Mouse (Mus musculus) cerebellum, postnatal 10 days (tissue): ENCODE measurements around the gene Hist1h2bh.
"Not testable (repeated sequence)": the region's sequence is repeated elsewhere in the genome, so short reads cannot be mapped to it uniquely, and the experiment has no call there.

Experiments used
- DNase-seq, 2 experiments: peaks; one replicate each; pipeline ENCODE4 v3.0.0; 2021; ENCODE audit warnings: mixed read lengths in 2 of 2

The Hist1h2bh gene

GRCm38 (mm10) chr13:23542999-23543607 lies at the start of gene Hist1h2bh:
TSS of gene Hist1h2bh (minus strand) at chr13:23543392.
- DNase-seq, result peak; percentile 65 to 70

DNA sequence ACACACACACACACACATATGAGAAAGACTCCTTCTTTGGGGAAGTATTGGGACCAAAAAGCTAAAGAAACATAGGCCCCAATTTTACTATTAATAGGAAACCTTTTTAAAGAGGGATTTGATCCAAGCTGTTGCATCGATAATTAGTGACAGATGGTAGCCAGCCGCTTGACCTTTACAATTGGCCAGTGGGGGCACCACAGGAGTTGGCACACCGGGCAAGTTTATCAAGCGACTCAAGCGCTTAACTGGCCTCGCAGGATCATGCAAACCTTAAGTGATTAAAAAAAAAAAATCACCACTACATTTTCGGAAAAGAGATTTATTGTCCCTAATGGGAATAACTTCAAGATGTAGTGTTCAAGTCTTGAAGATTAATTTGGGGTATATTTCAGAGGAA lies 49.4 kb upstream of the Hist1h2bh start:
- DNase-seq, result peak; percentile 80 to 84

DNA sequence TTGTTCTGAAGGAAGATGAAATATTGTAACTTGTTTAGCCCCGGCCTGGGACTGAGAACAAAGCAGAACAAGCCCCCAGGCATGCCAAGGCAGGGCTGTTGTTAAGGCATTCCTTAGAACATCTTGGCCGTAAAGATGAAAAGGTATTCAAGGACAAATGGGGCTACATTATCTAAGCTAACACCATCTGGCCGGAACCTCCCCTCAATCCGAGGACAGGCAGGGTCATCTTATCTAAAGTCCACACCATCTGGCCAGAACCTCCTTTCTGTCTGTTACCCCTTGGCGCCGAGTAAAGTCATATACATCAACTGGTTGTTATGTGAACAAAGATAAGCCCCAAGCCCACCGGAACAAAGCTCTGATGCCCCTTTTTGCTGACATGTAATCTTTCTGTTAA lies 48.7 kb upstream of the Hist1h2bh start:
- DNase-seq, result not testable (repeated sequence)

GRCm38 (mm10) chr13:23591206-23591605 lies 48.0 kb upstream of the Hist1h2bh start:
- no peak for DNase-seq

DNA sequence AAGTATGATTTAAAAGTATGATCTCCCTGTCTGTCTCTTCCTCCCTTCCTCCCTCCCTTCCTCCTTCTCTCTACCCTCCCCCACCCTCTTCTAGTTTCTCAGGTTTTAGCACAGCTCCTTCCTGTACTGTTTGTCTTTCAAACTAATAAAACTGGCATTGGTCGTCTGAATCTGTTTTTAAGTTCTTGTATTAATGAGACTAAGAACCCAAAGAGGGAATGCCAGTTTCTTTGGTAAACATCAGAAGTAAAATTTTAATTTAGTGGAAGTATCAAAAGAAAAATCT lies 43.7 kb upstream of the Hist1h2bh start:
- DNase-seq, result no peak

DNA sequence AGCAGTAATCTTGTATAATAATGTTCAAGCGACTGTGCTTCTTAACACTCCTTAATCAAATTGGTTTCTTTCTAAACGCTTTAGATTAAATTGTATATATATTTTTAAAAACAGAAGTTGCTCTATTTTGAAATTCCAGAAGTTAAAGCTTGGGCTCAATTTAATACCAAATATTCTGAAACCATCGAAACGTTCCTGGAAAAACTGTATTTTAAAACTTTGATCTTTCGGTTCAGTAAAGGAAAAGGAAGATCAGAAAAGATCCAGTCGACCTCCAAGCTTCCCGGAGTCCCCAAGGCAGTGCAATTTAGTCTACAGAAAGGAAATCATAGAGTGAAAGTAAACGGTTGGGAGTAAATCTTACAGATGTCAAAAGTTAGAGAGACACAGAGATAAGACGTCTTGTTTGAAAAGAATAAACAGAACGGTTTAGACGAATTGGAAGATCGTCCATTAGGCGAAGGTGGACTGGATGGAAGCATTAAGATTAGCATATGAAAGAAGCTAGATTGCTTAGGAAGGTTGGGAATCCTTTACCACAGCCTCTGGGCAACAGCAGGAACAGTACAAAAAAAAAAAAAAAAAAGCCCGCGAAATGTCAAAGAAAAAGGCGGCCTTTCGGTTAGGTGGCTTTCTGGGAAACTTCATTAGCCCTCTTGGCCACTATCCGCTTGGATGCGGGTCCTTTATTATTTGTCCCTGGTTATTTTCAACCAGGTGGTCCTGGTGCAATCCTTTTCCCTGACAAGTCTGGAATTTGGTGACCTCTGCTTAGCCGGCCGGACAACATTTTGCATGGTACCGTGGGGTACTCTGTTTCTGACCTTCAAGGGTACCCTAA lies 43.1 kb upstream of the Hist1h2bh start:
- peak in 1 of 2 experiments; percentile 23 for DNase-seq

DNA sequence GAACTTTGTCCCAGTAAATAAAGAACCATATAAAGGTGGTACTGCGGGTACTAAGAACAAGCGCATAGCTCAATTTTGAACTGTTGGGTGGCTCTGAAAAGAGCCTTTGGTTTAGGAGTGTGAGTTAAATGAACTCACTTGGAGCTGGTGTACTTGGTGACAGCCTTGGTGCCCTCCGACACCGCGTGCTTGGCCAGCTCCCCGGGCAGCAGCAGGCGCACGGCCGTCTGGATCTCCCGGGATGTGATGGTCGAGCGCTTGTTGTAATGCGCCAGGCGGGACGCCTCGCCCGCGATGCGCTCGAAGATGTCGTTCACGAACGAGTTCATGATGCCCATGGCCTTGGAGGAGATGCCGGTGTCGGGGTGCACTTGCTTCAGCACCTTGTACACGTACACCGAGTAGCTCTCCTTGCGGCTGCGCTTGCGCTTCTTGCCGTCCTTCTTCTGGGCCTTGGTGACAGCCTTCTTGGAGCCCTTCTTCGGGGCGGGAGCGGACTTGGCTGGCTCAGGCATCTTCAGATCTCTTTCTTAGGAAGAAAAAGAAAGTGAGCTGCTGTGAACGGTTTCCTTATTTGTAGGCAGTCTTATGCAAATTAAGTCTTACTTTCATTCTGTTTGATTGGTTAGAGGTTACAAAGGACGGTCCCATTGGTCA lies 42.4 kb upstream of the Hist1h2bh start:
- peak; percentile 68 to 78 for DNase-seq

GRCm38 (mm10) chr13:23585029-23585441 lies 41.8 kb upstream of the Hist1h2bh start:
- peak; percentile 63 to 72 for DNase-seq

GRCm38 (mm10) chr13:23584331-23584730 lies 41.1 kb upstream of the Hist1h2bh start:
- no peak for DNase-seq

DNA sequence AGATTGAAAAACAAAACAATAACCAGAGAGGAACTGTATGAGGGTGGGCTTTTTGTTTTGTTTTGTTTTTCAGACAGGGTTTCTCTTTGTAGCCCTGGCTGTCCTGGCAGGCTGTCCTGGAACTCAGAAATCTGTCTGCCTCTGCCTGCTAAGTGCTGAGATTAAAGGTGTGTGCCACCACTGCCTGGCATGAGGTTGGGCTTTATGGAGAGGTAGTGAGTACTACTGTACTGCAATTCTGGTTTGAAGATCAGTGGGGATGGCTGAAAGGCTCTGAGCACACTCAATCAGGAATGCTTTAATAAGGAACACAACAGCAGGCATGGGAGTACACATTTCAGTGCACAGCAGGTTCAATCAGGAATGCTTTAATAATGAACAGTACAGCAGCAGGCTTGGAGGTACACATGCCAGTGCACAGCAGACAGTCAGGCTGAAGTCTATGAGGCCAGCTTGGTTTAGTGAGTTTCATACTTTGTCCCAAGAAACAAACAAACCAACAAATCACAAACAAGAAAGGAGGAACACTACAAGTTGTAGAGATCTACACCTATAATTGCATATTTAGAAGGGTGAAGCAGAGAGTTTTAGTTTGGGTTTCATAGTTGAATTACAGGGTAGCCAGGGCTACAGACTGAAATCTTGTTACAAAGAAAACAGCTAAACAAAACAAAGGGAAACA lies 40.3 kb upstream of the Hist1h2bh start:
- DNase-seq, result no peak

- no peak for DNase-seq
Measured at GRCm38 (mm10) chr13:23582219-23583056, 39.2 kb upstream of the Hist1h2bh start.

- DNase-seq, result peak; percentile 98 to 99
Measured at GRCm38 (mm10) chr13:23581408-23582218, 38.4 kb upstream of the Hist1h2bh start, which contains the start of gene Hist1h4d. TSS of gene Hist1h4d (plus strand) at chr13:23581598.

- no peak for DNase-seq
Measured at GRCm38 (mm10) chr13:23577835-23578234, 34.6 kb upstream of the Hist1h2bh start.

GRCm38 (mm10) chr13:23576906-23577639 lies 33.9 kb upstream of the Hist1h2bh start:
- DNase-seq, result no peak

DNA sequence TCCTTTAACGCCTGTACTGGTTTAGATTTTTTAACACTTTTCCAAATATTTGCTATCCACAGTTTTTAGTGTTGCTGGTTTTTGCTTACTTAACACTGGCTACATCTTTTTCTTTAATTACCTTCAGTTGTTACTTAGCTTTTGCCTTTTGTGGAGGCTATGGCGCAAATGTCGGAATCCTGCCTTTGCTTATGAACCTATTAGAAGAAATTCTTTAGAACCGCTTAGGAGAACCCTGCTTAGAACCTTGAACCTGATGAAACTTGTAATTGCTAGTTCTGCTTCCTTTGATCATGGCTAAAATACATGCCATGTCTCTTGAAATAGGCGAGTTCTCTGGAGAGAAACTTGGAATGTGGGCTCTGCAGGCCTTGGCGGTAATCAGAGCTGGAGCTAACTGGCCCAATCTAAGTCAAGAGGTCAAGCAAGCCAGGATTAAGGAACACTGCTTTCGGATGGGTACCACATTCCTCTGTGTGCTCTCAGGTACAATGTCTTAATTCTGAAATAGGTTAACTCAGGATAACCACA lies 33.2 kb upstream of the Hist1h2bh start:
- no peak for DNase-seq

DNA sequence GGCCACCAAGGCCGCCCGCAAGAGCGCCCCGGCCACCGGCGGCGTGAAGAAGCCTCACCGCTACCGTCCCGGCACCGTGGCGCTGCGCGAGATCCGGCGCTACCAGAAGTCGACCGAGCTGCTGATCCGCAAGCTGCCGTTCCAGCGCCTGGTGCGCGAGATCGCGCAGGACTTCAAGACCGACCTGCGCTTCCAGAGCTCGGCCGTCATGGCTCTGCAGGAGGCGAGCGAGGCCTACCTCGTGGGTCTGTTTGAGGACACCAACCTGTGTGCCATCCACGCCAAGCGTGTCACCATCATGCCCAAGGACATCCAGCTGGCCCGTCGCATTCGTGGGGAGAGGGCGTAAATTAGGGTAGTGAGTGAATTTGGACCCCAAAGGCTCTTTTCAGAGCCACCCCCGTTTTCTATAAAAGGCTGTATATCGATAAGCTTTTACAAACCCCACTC lies 32.7 kb upstream of the Hist1h2bh start:
- DNase-seq, result not testable (repeated sequence)

DNA sequence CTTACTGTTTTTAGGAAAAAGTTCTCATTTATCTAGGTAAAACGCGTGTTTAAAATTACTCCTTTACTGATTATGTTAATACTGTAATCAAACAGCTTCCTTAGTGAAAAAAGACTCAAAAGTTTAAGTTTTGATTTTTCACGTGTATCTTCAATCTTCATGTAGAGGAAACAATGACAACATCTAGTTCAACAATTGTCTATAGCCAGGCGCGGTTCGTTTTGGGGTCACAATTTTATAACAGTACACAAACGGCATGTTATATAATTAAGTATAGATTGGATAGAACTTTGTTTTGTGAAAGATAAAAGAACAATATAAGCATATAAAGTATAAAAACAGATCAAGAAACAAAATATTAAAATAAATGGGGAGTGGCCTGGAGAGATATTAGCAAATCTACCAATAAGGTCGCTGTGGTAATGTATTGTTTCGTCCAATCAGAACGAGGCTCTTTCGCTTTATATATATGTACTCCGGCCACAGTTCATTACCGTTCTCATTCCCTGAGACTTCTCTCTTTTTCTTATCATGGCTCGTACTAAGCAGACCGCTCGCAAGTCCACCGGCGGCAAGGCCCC lies 32.2 kb upstream of the Hist1h2bh start, which contains the start of gene Hist1h3d:
Gene Hist1h3d, plus strand, starts transcription at position 493 of the 581 bp plus-strand sequence.
- peak; percentile 61 to 71 for DNase-seq

- DNase-seq, result not testable (repeated sequence)
Measured at GRCm38 (mm10) chr13:23574546-23575170, 31.5 kb upstream of the Hist1h2bh start.

DNA sequence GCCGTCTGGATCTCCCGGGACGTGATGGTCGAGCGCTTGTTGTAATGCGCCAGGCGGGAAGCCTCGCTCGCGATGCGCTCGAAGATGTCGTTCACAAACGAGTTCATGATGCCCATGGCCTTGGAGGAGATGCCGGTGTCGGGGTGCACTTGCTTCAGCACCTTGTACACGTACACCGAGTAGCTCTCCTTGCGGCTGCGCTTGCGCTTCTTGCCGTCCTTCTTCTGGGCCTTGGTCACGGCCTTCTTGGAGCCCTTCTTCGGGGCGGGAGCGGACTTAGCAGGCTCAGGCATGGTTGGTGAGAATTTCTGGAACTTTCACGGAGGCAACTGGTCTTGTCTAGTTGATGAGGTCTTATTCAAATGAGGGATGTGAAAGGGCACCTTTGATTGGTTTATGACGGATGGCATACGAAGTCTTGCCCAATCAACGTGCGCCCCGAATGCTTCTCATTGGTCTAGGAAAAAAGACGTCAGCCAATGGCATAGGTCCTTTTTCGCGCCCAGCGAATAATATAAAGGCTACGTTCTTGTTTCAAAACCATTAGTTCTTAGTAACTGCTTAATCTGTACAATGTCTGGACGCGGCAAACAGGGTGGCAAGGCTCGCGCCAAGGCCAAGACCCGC lies 30.8 kb upstream of the Hist1h2bh start, which contains the start of the genes Hist1h2bf and Hist1h2ad:
Gene Hist1h2bf, minus strand, starts transcription at position 299 of the 627 bp plus-strand sequence.
Gene Hist1h2ad, plus strand, starts transcription at position 484 of the 627 bp plus-strand sequence.
- peak; percentile 92 to 93 for DNase-seq
